Mouse (Mus musculus) midbrain, postnatal 0 days (tissue): ENCODE measurements around the gene Socs4. TPM values are rescaled to one million over a fixed set of nuclear protein-coding genes. Genes with fewer than 3 reads are reported as not detected.

Experiments
- ATAC-seq: fragments of 200-750 bp; cut with Nextera tagmentation; 2 replicates; pipeline ENCODE4 v1.8.0; 2017; ENCODE audit warnings: moderate number of reproducible peaks, mild to moderate bottlenecking, moderate TSS enrichment, moderate library complexity; ENCODE audit not compliant: low FRiP score
- DNase-seq: peaks from one replicate; pipeline ENCODE4 v3.0.0-alpha.2; 2015; ENCODE audit warnings: low spot score
- H3K27ac ChIP-seq: fragments of 300-500 bp; sonication (generic); 2 replicates; pipeline ENCODE4 v1.5.1; 2014; ENCODE audit warnings: low read depth, mild to moderate bottlenecking, low read length, mixed read lengths
- H3K27me3 ChIP-seq: fragments of 300-500 bp; sonication (generic); 2 replicates; pipeline ENCODE4 v1.6.1; 2014; ENCODE audit warnings: low read length, control low read depth, mixed read lengths; ENCODE audit not compliant: insufficient read depth
- H3K36me3 ChIP-seq: fragments of 300-500 bp; sonication (generic); 2 replicates; pipeline ENCODE4 v1.6.1; 2014; ENCODE audit warnings: low read length, control low read depth, mixed read lengths; ENCODE audit not compliant: insufficient read depth
- H3K4me1 ChIP-seq: fragments of 300-500 bp; sonication (generic); 2 replicates; pipeline ENCODE4 v1.6.1; 2014; ENCODE audit warnings: mild to moderate bottlenecking, control low read depth, antibody characterized with exemption, low read length, mixed read lengths; ENCODE audit not compliant: insufficient read depth
- H3K4me2 ChIP-seq: fragments of 300-500 bp; sonication (generic); 2 replicates; pipeline ENCODE4 v1.6.1; 2014; ENCODE audit warnings: low read depth, mild to moderate bottlenecking, low read length, mixed read lengths; ENCODE audit not compliant: poor library complexity, severe bottlenecking
- H3K4me3 ChIP-seq: fragments of 300-500 bp; sonication (generic); 2 replicates; pipeline ENCODE4 v1.5.1; 2014; ENCODE audit warnings: low read depth, mild to moderate bottlenecking, low read length, moderate library complexity
- H3K9ac ChIP-seq: fragments of 300-500 bp; sonication (generic); replicated peaks from 2 replicates; pipeline ENCODE4 v1.6.1; 2014; ENCODE audit warnings: mild to moderate bottlenecking, low read length, moderate library complexity, mixed read lengths; ENCODE audit not compliant: poor library complexity, severe bottlenecking
- H3K9me3 ChIP-seq: fragments of 300-500 bp; sonication (generic); 2 replicates; pipeline ENCODE4 v1.6.1; 2016; ENCODE audit warnings: low read length, control low read depth
- CTCF ChIP-seq: IDR thresholded peaks from 2 replicates; pipeline ENCODE4 v1.5.1; 2016; ENCODE audit warnings: antibody characterized with exemption, mild to moderate bottlenecking
- WGBS: fragments of 180-500 bp; shearing (Covaris S2); extraction: QIAGEN DNeasy Blood & Tissue Kit; methylation state at CpG from one replicate; pipeline ENCODE4 v1.1.7; 2014; 5-methylcytosine and 5-hydroxymethylcytosine counted together
- polyA plus RNA-seq: library from polyadenylated mRNA; unstranded; fragments of >200 nt; fragmentation: Nextera tagmentation; extraction: Ambion mirVana; gene quantifications from 2 replicates; pipeline ENCODE4 v1.2.1, GENCODE M21; 2015
- total RNA-seq: library from RNA; depleted of rRNA; stranded (reverse); fragments of >200 nt; gene quantifications from 2 replicates; pipeline ENCODE4 v1.2.3, GENCODE M21; 2014

Socs4 gene
- total and polyA plus RNA-seq, 2 experiments from 2014 or later = 2.7 to 7.9 TPM

- no peaks in the 10 kb centered on the region for H3K9me3 ChIP-seq
- H3K4me1 ChIP-seq = no peaks in the 10 kb centered on the region
- no peak for DNase-seq
These were observed 40.2 kb upstream of the Socs4 start for GRCm38 (mm10) chr14:47236491-47236890.

GRCm38 (mm10) chr14:47237286-47237685, 39.4 kb upstream of the Socs4 start:
- Histone ChIP-seq H3K4me1 (no peaks in the 10 kb centered on the region), H3K9me3 (no peaks in the 10 kb centered on the region), H3K9ac (no peak overlapping the region), H3K4me2 (no peak overlapping the region), H3K4me3 (no peak overlapping the region), H3K36me3 (peaks cover 2% of the 10 kb centered on the region; the same call in 1 of the 2 replicates), H3K27ac (no peak overlapping the region), H3K27me3 (no peaks in the 10 kb centered on the region)
- no peak for ATAC-seq
- 88% methylated on average over 4 of the region's 4 CpGs for WGBS
- no peak for TF ChIP-seq CTCF
- DNase-seq = no peak

More at GRCm38 (mm10) chr14:47236491-47236890, 40.2 kb upstream of the Socs4 start:
- no peak overlapping the region for H3K4me2 ChIP-seq
- no peaks in the 10 kb centered on the region for H3K27me3 ChIP-seq
- H3K9ac ChIP-seq = no peak overlapping the region
- no peak overlapping the region for H3K4me3 ChIP-seq
- H3K27ac ChIP-seq = no peak overlapping the region
- no peak for ATAC-seq
- WGBS = 94% methylated on average over 7 of the region's 7 CpGs
- H3K36me3 ChIP-seq = peaks cover 2% of the 10 kb centered on the region; the same call in 1 of the 2 replicates
- TF ChIP-seq CTCF = no peak

- no peak for DNase-seq
- Histone ChIP-seq H3K36me3 (peaks cover 10% of the 10 kb centered on the region; the same call in 1 of the 2 replicates), H3K4me1 (no peaks in the 10 kb centered on the region), H3K9ac (no peak overlapping the region), H3K4me2 (no peak overlapping the region), H3K27ac (no peak overlapping the region), H3K27me3 (no peaks in the 10 kb centered on the region), H3K9me3 (no peaks in the 10 kb centered on the region), H3K4me3 (no peak overlapping the region)
- no peak for TF ChIP-seq CTCF
- ATAC-seq = no peak
- 96% methylated on average over 1 of the region's 1 CpGs for WGBS
These were observed 36.1 kb upstream of the Socs4 start for GRCm38 (mm10) chr14:47240600-47240999.

DNA sequence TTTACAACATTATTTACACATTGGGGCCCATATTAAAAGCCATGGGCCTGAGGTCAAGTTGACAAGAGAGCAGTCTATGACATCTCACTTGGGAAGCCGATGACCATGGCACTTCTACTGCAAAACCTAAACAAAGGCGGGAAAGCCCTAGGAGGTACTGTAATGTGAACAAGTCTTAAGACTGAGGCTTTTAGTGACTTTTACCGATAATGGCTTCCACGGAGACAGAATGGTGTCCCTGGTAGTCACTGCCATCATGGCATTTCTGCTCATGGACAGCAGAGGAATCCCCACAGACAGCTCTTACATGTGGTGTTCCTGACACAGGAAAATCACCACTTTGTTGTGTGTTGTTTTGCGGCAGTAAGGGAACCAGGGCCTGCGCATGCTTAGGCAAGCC, 35.7 kb upstream of the Socs4 start:
- no peak overlapping the region for H3K9ac ChIP-seq
- H3K4me1 ChIP-seq = no peaks in the 10 kb centered on the region
- no peak for ATAC-seq
- TF ChIP-seq CTCF = no peak
- H3K4me2 ChIP-seq = no peak overlapping the region
- WGBS = 98% methylated on average over 6 of the region's 6 CpGs
- H3K36me3 ChIP-seq = peaks cover 10% of the 10 kb centered on the region; the same call in 1 of the 2 replicates
- DNase-seq = no peak
- H3K27ac ChIP-seq = no peak overlapping the region
- H3K4me3 ChIP-seq = no peak overlapping the region
- no peaks in the 10 kb centered on the region for H3K9me3 ChIP-seq
- H3K27me3 ChIP-seq = no peaks in the 10 kb centered on the region

GRCm38 (mm10) chr14:47242753-47243152, 34.0 kb upstream of the Socs4 start:
- no peak for TF ChIP-seq CTCF
- 69% methylated on average over 4 of the region's 4 CpGs for WGBS
- DNase-seq = no peak
- no peak overlapping the region for H3K4me2 ChIP-seq
- H3K27ac ChIP-seq = no peak overlapping the region
- no peaks in the 10 kb centered on the region for H3K9me3 ChIP-seq
- ATAC-seq = no peak
- H3K27me3 ChIP-seq = no peaks in the 10 kb centered on the region
- H3K9ac ChIP-seq = no peak overlapping the region
- H3K4me1 ChIP-seq = no peaks in the 10 kb centered on the region
- H3K4me3 ChIP-seq = no peak overlapping the region
- peaks cover 19% of the 10 kb centered on the region; the same call in 1 of the 2 replicates for H3K36me3 ChIP-seq

GRCm38 (mm10) chr14:47249839-47250238, 26.9 kb upstream of the Socs4 start:
- TF ChIP-seq CTCF = peak; percentile 59
- ATAC-seq = no peak
- no peaks in the 10 kb centered on the region for H3K4me1 ChIP-seq
- H3K9ac ChIP-seq = no peak overlapping the region
- 84% methylated on average over 6 of the region's 6 CpGs for WGBS
- no peaks in the 10 kb centered on the region for H3K27me3 ChIP-seq
- no peak overlapping the region for H3K4me3 ChIP-seq
- H3K36me3 ChIP-seq = peaks cover 14% of the 10 kb centered on the region; the same call in 1 of the 2 replicates
- H3K9me3 ChIP-seq = no peaks in the 10 kb centered on the region
- H3K4me2 ChIP-seq = no peak overlapping the region
- DNase-seq = peak; percentile 24
- H3K27ac ChIP-seq = no peak overlapping the region
